Mouse (Mus musculus): ENCODE data around the gene Zfp110.

Zfp110 gene

DNA sequence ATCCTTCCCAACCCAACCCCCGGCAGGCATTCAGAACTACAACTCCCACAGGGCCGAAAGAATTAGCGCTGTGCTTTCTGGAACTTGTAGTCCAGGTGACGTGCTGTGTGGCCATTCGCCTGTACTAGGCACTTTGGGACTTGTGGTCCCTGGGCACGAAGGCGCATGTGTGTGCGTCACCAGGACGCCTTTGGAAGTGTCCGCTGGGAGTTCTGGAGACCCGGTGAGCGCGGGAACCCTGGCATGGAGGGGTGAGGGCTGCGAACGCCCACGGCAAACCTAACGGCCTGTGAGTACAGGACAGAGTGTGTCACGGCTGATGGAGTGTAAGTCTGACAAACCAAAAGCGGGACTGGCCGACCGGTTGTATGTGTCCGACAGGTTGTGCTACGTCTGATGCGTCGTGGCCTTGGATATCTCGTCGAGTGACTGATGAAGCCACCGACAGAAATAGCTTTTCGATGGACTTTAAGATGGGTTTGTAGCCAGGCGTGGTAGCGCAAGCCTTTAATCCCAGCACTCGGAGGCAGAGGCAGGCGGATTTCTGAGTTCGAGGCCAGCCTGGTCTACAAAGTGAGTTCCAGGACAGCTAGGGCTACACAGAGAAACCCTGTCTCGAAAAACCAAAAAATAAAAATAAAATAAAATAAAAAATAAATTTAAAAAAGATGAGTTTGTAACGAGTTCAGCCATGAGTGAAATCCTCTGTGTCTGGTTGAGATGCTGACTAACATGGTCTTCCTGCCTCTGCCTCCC lies 63.3 kb downstream of the Zfp110 start, which contains the start of gene Zscan22:
Gene Zscan22, plus strand, starts transcription at position 161 of the 756 bp plus-strand sequence.
- peak; percentile 92 for DNase-seq (ENCODE audit: low read depth, low spot score)
